ENCODE assay signal across 13 mouse cellular contexts in the genomic region with DNA sequence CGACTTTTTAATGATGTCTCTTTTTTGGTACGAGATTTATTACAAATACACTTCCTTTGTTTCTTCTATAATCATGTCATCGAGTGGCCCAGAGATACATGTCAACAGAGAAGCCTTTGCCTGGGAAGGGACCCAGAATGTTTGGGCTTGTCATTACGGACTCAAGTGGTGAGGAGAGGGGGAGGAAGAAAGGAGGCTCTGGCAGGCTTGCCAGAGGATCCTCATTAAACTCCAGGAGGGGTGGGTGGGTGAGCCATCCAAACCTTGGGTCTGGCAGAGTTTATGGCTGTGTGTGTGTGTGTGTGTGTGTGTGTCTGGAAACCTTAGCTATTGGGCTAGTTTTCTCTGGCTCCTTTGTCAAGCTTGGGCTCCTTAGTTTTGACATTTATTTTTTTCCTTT.
DNase-seq lines count a peak whose midpoint lies in the region; ATAC-seq lines count a peak whose summit lies in the region.
"Had no signal": no experiment of that assay in that cellular context is flagged by ENCODE, and none has a peak within 500 bp of the region (broad histone marks: within the 10 kb centered on the region; RNA-seq: fewer than 3 reads in every experiment).

No protein-coding gene starts in this region.

- WGBS in hindbrain, embryonic 16.5 days, result 59% methylated on average over 4 of the region's 4 CpGs
- 81% methylated on average over 4 of the region's 4 CpGs for WGBS in hindbrain, embryonic 12.5 days
- WGBS in midbrain, embryonic 14.5 days, result 76% methylated on average over 4 of the region's 4 CpGs
- 83% methylated on average over 4 of the region's 4 CpGs for WGBS in midbrain, embryonic 10.5 days
- WGBS in forebrain, embryonic 16.5 days, result 42% methylated on average over 4 of the region's 4 CpGs
- 48% methylated on average over 4 of the region's 4 CpGs for WGBS in neural tube, embryonic 14.5 days

- DNase-seq in midbrain, embryonic 14.5 days, result peak; percentile 8
- no peak for DNase-seq in midbrain, embryonic 10.5 days (ENCODE audit: low spot score)
- no peak for DNase-seq in heart, postnatal 25 days (ENCODE audit: low spot score)
- DNase-seq: adrenal gland, postnatal 14 days; thymus, postnatal 36 days had no signal

- intact Hi-C loops in heart, postnatal 25 days (cut with DNase I), result no loop called here

- no peak overlapping the region for H3K27ac ChIP-seq in hindbrain, embryonic 16.5 days (ENCODE audit: low read depth, low read length)
- no peak overlapping the region for H3K27ac ChIP-seq in hindbrain, embryonic 12.5 days
- H3K27ac ChIP-seq in midbrain, embryonic 14.5 days (replicated peaks; ENCODE audit: low read depth, low read length), result no peak overlapping the region
- H3K27ac ChIP-seq in midbrain, embryonic 10.5 days (replicated peaks), result no peak overlapping the region
- no peak overlapping the region; the same call in 1 of the 2 replicates for H3K27ac ChIP-seq in forebrain, embryonic 16.5 days (ENCODE audit: low read length)
- no peak overlapping the region for H3K27ac ChIP-seq in neural tube, embryonic 14.5 days (ENCODE audit: low read depth, low read length)
- H3K27ac ChIP-seq: embryonic facial prominence, embryonic 12.5 days; liver, embryonic 12.5 days; midbrain, embryonic 12.5 days had no signal

- H3K36me3 ChIP-seq in hindbrain, embryonic 16.5 days (ENCODE audit: control insufficient read depth, insufficient read depth, low read length), result no peaks in the 10 kb centered on the region
- no peaks in the 10 kb centered on the region for H3K36me3 ChIP-seq in hindbrain, embryonic 12.5 days
- no peaks in the 10 kb centered on the region for H3K36me3 ChIP-seq in midbrain, embryonic 14.5 days (ENCODE audit: control insufficient read depth, insufficient read depth, low read length)
- no peaks in the 10 kb centered on the region for H3K36me3 ChIP-seq in midbrain, embryonic 10.5 days
- no peaks in the 10 kb centered on the region for H3K36me3 ChIP-seq in forebrain, embryonic 16.5 days (ENCODE audit: control insufficient read depth, insufficient read depth)
- no peaks in the 10 kb centered on the region for H3K36me3 ChIP-seq in neural tube, embryonic 14.5 days (ENCODE audit: control insufficient read depth, insufficient read depth, low read length)
- H3K36me3 ChIP-seq: embryonic facial prominence, embryonic 12.5 days; liver, embryonic 12.5 days; midbrain, embryonic 12.5 days had no signal

- H3K4me1 ChIP-seq in hindbrain, embryonic 16.5 days (ENCODE audit: control insufficient read depth, insufficient read depth, low read depth, low read length), result no peaks in the 10 kb centered on the region; the same call in 1 of the 2 replicates
- H3K4me1 ChIP-seq in hindbrain, embryonic 12.5 days, result 0 out of 2 replicates have a peak, but pooled peaks cover 3% of the 10 kb centered on the region
- no peaks in the 10 kb centered on the region for H3K4me1 ChIP-seq in midbrain, embryonic 14.5 days (ENCODE audit: control insufficient read depth, insufficient read depth, low read length)
- no peaks in the 10 kb centered on the region for H3K4me1 ChIP-seq in midbrain, embryonic 10.5 days
- peaks cover 7% of the 10 kb centered on the region for H3K4me1 ChIP-seq in forebrain, embryonic 16.5 days (replicated peaks; ENCODE audit: control insufficient read depth, insufficient read depth, low read length)
- H3K4me1 ChIP-seq in neural tube, embryonic 14.5 days (ENCODE audit: control insufficient read depth, insufficient read depth, low read length), result 0 out of 2 replicates have a peak, but pooled peaks cover 5% of the 10 kb centered on the region
- H3K4me1 ChIP-seq: liver, embryonic 12.5 days; midbrain, embryonic 12.5 days had no signal

- H3K9me3 ChIP-seq in hindbrain, embryonic 16.5 days (ENCODE audit: control insufficient read depth, low read length), result no peaks in the 10 kb centered on the region
- H3K9me3 ChIP-seq in hindbrain, embryonic 12.5 days (replicated peaks), result no peaks in the 10 kb centered on the region
- H3K9me3 ChIP-seq in midbrain, embryonic 14.5 days (ENCODE audit: control insufficient read depth, low read length), result no peaks in the 10 kb centered on the region
- no peaks in the 10 kb centered on the region for H3K9me3 ChIP-seq in midbrain, embryonic 10.5 days (replicated peaks)
- H3K9me3 ChIP-seq in forebrain, embryonic 16.5 days (ENCODE audit: control insufficient read depth, low read length), result no peaks in the 10 kb centered on the region
- H3K9me3 ChIP-seq in neural tube, embryonic 14.5 days (ENCODE audit: control insufficient read depth, low read length), result no peaks in the 10 kb centered on the region
- H3K9me3 ChIP-seq: embryonic facial prominence, embryonic 12.5 days; liver, embryonic 12.5 days; midbrain, embryonic 12.5 days had no signal

- H3K27me3 ChIP-seq in hindbrain, embryonic 16.5 days (replicated peaks; ENCODE audit: control insufficient read depth, insufficient read depth, low read length), result no peaks in the 10 kb centered on the region
- H3K27me3 ChIP-seq in hindbrain, embryonic 12.5 days, result no peaks in the 10 kb centered on the region
- H3K27me3 ChIP-seq in midbrain, embryonic 14.5 days (ENCODE audit: control insufficient read depth, insufficient read depth, low read length), result no peaks in the 10 kb centered on the region
- H3K27me3 ChIP-seq in midbrain, embryonic 10.5 days (ENCODE audit: low read depth, poor library complexity, severe bottlenecking), result no peaks in the 10 kb centered on the region
- no peaks in the 10 kb centered on the region for H3K27me3 ChIP-seq in forebrain, embryonic 16.5 days (replicated peaks; ENCODE audit: control insufficient read depth, insufficient read depth, low read length)
- H3K27me3 ChIP-seq in neural tube, embryonic 14.5 days (ENCODE audit: control insufficient read depth, insufficient read depth, low read length), result no peaks in the 10 kb centered on the region
- H3K27me3 ChIP-seq: CH12.LX; embryonic facial prominence, embryonic 12.5 days; liver, embryonic 12.5 days; midbrain, embryonic 12.5 days had no signal

- H3K4me3 ChIP-seq in hindbrain, embryonic 16.5 days (ENCODE audit: low read length), result no peak overlapping the region
- H3K4me3 ChIP-seq in hindbrain, embryonic 12.5 days, result no peak overlapping the region
- no peak overlapping the region for H3K4me3 ChIP-seq in midbrain, embryonic 14.5 days (replicated peaks; ENCODE audit: low read depth, low read length)
- no peak overlapping the region for H3K4me3 ChIP-seq in midbrain, embryonic 10.5 days
- no peak overlapping the region for H3K4me3 ChIP-seq in forebrain, embryonic 16.5 days (replicated peaks; ENCODE audit: low read length)
- no peak overlapping the region for H3K4me3 ChIP-seq in neural tube, embryonic 14.5 days (ENCODE audit: low read depth, low read length)
- H3K4me3 ChIP-seq: embryonic facial prominence, embryonic 12.5 days; liver, embryonic 12.5 days; midbrain, embryonic 12.5 days had no signal

- no peak overlapping the region for H3K9ac ChIP-seq in hindbrain, embryonic 16.5 days (ENCODE audit: low read depth, low read length)
- H3K9ac ChIP-seq in hindbrain, embryonic 12.5 days, result no peak overlapping the region
- H3K9ac ChIP-seq in midbrain, embryonic 14.5 days (replicated peaks; ENCODE audit: low read length), result no peak overlapping the region
- no peak overlapping the region for H3K9ac ChIP-seq in forebrain, embryonic 16.5 days (replicated peaks; ENCODE audit: low read depth, low read length)
- no peak overlapping the region for H3K9ac ChIP-seq in neural tube, embryonic 14.5 days (replicated peaks; ENCODE audit: low read depth, low read length)
- H3K9ac ChIP-seq: embryonic facial prominence, embryonic 12.5 days; liver, embryonic 12.5 days; midbrain, embryonic 12.5 days had no signal

- ATAC-seq in hindbrain, embryonic 16.5 days, result peak; percentile 64; the same call in 1 of the 2 replicates
- no peak for ATAC-seq in hindbrain, embryonic 12.5 days (ENCODE audit: low FRiP score)
- no peak for ATAC-seq in midbrain, embryonic 14.5 days (ENCODE audit: low FRiP score, low TSS enrichment)
- peak; percentile 77 for ATAC-seq in forebrain, embryonic 16.5 days
- ATAC-seq in neural tube, embryonic 14.5 days (ENCODE audit: low read depth), result peak; percentile 68; the same call in 1 of the 2 replicates
- ATAC-seq: liver, embryonic 12.5 days had no signal

- H3K4me2 ChIP-seq in hindbrain, embryonic 16.5 days (ENCODE audit: low read length), result no peak overlapping the region
- no peak overlapping the region for H3K4me2 ChIP-seq in hindbrain, embryonic 12.5 days (replicated peaks)
- no peak overlapping the region for H3K4me2 ChIP-seq in midbrain, embryonic 14.5 days (ENCODE audit: low read length)
- no peak overlapping the region for H3K4me2 ChIP-seq in forebrain, embryonic 16.5 days (ENCODE audit: low read length)
- no peak overlapping the region for H3K4me2 ChIP-seq in neural tube, embryonic 14.5 days (ENCODE audit: low read depth, low read length)
- H3K4me2 ChIP-seq: embryonic facial prominence, embryonic 12.5 days; liver, embryonic 12.5 days; midbrain, embryonic 12.5 days had no signal

Comparison
In these comparisons a context has a peak if more than half of its experiments do, and no peak if none do; other contexts are left out.
1. ATAC-seq: peak in hindbrain, embryonic 16.5 days (single experiment), forebrain, embryonic 16.5 days (single experiment) and neural tube, embryonic 14.5 days (single experiment); none in hindbrain, embryonic 12.5 days (single experiment) and midbrain, embryonic 14.5 days (single experiment).